Mouse (Mus musculus) gastrocnemius, postnatal 10 days (tissue): ENCODE data around the gene Ntan1. TPM values are rescaled to one million over a fixed set of nuclear protein-coding genes. Genes with fewer than 3 reads are reported as not detected.
"Not testable (repeated sequence)": the region's sequence is repeated elsewhere in the genome, so short reads cannot be mapped to it uniquely, and the experiment has no call there.

ENCODE experiments used
- DNase-seq: peaks from one replicate; pipeline ENCODE4 v3.0.0; 2021; ENCODE audit warnings: mixed read lengths
- microRNA-seq, 2 experiments: library from miRNA; unstranded; fragments of <30 nt; microRNA quantifications; one replicate each; pipeline ENCODE4 v1.2.0; 2021
- total RNA-seq, 2 experiments: library from RNA; stranded (reverse); gene quantifications; 2 replicates each; pipeline ENCODE4 v1.2.3; 2021

Gene Ntan1
- total RNA-seq, 2 experiments from 2014 or later: 44.9 to 49.9 TPM

GRCm38 (mm10) chr16:13830444-13830843 lies 11.8 kb downstream of the Ntan1 start:
- no peak for DNase-seq

DNA sequence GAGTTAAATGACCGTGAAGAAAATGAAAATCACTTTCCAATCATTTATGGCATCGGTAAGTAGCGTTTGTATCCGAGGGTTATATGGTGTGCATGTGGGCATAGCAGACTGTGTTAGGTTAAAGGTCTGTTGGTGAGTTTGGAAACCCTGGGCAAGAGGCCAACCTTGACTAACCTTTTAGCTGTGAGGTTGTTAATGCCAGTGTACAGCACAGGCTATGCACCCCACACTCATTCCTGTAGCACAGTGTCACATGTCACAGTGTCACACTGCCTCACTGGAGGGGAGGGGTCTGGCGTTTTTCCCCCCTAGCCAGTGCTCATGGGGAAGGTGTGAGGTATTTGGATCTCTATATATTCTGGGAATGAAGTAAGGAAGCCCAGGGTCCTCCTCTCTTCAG lies 13.0 kb downstream of the Ntan1 start:
- DNase-seq: no peak

- DNase-seq: no peak
Observed at GRCm38 (mm10) chr16:13834382-13834781, 15.7 kb downstream of the Ntan1 start.

DNA sequence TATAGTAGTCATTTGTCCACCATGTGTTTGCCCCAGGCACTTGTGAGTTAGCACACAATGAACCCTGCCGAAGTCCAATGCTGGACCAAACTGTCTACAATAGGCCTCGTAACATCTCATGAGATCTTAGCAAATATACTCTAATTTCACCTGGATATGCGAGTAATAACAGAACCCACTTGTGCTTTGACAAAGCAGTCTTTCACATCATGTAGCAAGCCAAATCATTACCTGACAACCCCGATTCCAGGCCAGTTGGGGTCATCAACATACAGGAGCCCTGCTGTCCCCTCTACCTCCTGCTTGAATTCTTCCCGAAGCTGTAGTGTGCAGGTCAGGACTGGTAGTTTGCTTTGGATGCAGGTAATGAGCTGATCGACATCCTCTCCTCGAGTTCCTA lies 21.4 kb downstream of the Ntan1 start:
- no peak for DNase-seq

DNA sequence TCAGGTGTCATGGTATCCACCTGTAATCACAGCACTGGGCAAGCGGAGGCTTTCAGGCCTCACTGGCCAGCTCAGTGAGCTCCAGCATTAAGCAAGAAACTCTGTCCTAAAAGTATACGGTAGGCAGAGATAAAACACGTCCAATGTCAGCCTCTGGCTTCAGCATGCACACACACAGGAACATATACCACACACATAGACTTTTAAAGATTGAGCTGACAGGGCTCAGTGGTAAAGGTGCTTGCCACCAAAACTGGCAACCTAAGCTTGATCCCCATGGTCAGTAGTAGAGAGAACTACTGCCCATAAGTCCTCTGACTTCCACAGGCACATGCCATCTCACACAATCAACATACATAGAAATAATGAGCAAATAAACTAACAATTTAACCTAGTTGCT lies 22.3 kb downstream of the Ntan1 start:
- DNase-seq: no peak

DNA sequence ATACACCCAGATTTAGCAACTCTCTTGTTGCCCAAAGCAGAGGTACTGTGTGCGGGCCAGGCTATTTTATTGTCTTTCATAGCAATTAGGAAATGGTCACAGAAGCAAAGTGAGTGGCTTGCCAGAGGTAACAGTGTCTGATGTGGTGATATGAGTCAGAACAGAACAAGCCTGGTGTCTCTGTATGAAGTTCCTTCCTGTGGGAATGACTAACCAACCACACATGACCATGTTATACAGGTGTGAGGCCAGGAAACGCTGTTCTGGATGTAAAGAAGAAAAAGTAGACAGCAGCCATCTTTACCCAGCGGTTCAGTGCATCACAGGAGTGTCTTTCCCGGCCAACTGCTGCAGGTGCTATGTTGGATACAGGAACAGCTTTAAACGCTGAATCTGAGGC lies 26.4 kb downstream of the Ntan1 start:
- DNase-seq: no peak

DNA sequence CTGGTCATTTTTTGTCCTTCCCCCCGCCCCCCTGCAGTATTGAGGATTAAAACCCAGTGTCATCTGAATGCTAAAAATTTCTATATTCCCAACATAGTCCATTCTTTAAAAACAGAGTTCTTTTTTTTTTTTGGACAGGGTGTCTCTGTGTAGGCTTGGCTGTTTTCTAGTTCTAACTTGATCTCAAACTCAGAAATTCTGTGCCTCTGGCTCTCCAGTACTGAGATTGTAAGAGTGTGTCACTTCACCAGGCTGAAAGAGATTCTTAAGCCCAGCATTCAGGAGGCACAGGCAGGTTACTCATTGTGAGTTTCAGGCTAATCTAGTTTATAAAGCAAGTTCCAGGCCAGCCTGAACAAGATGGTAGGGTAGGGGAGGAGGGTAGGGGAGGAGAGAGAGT lies 28.0 kb downstream of the Ntan1 start:
- no peak for DNase-seq

DNA sequence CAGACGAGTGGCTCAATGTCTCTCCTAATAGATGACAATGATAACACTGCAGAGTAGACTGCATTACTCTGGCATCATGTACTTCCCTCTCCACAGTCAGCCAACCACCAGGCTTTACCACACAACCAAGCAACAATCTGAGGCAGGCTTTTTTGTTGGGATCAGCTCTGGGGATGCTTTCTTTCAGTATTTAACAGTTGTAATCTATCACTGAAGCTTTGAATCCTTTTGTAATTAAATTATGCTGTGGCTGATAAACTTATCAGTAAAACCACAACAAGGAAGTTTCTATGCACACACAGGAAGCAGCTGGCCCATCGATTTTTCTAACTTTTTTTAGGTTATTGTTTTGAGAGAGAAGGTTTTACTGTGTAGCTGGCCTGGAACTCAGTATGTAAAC lies 29.7 kb downstream of the Ntan1 start:
- no peak for DNase-seq

DNA sequence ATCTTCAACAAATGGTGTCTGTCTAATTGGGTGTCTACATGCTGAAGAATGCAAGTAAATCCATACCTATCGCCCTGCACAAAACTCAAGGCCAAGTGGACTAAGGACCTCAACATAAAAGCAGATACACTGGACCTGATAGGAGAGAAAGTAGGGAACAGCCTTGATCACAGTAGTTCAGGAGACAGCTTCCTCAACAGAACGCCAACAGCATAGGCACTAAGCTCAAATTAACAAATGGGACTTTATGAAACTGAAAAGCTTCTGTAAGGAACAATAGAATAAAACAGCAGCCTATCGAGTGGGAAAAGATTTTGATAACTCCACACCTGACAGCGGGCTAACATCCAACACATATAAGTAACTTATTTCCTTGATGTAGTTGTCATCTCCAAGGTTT lies 32.8 kb downstream of the Ntan1 start:
- no peak for DNase-seq

GRCm38 (mm10) chr16:13853886-13854285 lies 35.2 kb downstream of the Ntan1 start:
- no peak for DNase-seq

DNA sequence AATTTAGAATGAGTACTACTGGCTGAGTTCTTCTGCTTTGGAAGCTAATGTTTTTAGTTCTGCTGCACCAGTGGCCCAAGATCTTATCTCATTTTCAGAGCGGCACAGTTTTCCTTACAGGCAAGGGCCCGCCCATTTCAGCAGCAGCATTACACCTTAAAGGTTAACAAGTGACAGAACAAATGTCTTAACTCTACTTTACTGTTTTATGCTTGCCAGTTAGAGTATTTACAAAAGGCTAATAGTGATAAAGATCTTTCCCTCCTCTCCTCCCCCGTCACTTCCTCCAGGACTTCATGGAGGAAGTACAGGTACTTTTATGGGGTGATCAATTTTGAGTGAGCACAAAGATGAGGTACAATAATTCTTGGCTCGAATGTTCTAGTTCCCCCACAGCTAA lies 47.4 kb downstream of the Ntan1 start:
- no peak for DNase-seq

- no peak for DNase-seq
Observed at GRCm38 (mm10) chr16:13866616-13867015, 48.0 kb downstream of the Ntan1 start.

- DNase-seq: not testable (repeated sequence)
Observed at GRCm38 (mm10) chr16:13867406-13867805, 48.8 kb downstream of the Ntan1 start.

- DNase-seq: peak; percentile 7
Observed at GRCm38 (mm10) chr16:13867910-13868514, 49.4 kb downstream of the Ntan1 start.

DNA sequence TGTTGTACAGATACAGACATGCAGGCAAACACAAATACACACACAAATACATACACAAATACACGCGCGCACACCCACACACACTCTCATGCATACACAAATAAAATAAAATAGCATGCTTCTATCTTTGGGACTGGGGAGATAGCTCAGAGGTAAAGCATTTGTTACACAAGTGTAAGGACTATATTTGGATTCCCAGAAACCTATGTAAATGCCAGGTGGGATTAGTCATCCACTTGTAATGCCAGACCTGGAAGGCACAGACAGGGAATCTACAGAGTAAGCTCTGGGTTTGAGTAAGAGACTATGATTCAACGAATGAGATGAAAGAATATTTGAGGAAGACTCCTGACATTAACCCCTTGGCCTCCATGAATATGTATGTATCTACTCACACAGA lies 56.8 kb downstream of the Ntan1 start:
- no peak for DNase-seq

DNA sequence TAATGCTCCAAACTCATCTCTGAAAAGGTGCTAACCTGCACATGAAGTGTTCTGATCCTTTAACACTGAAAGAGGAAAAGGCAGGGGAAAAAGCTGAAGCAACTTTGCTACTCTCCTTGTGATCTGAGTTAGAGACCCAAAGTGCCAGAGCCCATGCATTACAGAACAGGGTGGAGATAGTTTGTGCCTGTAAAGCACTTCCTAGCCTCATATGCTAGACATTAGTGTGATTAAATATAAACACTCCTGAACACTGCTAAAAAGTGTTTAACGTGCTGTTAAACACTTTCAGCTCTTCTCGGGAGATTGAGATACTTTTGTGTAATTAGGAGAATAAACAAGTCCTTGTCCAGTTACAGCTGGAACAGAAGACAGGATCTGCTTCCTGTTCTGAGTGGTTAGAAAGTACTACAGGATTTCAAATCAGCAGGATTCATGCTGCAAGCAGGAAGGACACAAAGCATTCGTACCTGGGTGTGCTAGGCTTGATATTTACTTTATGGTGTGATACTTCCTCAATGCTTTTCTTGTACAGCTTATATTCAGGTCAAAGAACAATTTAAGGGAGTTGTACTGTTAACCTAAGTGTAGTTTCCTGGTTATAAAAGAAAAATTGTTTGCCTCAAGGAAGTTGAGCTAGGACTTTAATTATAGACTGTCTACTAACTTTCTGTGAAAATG lies 64.6 kb downstream of the Ntan1 start:
- DNase-seq: no peak

Small RNA genes lying within 50 kb of the gene (microRNA-seq; reads per million reads assigned to microRNA genes)
- 0 reads per million in 2 experiments for gene Gm27734

Other genes starting within 250 kb of the Ntan1 start
- 10 to 100 TPM; 12.5 to 14.7 TPM for gene Parn, start 150.7 kb upstream of the Ntan1 start, total RNA-seq
- gene Bfar, start 147.0 kb upstream of the Ntan1 start, total RNA-seq: 10 to 100 TPM; 27.6 to 35.0 TPM
- 1 to 10 TPM; 1.5 to 4.2 TPM for gene 3110001I22Rik, start 146.9 kb upstream of the Ntan1 start, total RNA-seq
- not detected for gene Pla2g10, start 87.9 kb upstream of the Ntan1 start, total RNA-seq
- gene Rrn3, start 38.1 kb upstream of the Ntan1 start, total RNA-seq: 10 to 100 TPM; 26.7 to 28.0 TPM
- gene Pdxdc1, start 84.3 kb downstream of the Ntan1 start, total RNA-seq: 10 to 100 TPM; 45.9 to 54.0 TPM
- gene Mpv17l, start 84.3 kb downstream of the Ntan1 start, total RNA-seq: 1 to 10 TPM; 2.9 to 3.8 TPM
- gene 2900011O08Rik, start 167.8 kb downstream of the Ntan1 start, total RNA-seq: under 1 TPM; 0.43 to 0.63 TPM
- gene Ifitm7, start 168.0 kb downstream of the Ntan1 start, total RNA-seq: not detected